Mouse (Mus musculus): ENCODE measurements at regions not wholly inside any gene's neighbourhood (a gene's known extent, or its start where the extent isn't known, plus 50 kb on each side); places are given as distances from the start of the nearest gene placed in this dataset.

DNA sequence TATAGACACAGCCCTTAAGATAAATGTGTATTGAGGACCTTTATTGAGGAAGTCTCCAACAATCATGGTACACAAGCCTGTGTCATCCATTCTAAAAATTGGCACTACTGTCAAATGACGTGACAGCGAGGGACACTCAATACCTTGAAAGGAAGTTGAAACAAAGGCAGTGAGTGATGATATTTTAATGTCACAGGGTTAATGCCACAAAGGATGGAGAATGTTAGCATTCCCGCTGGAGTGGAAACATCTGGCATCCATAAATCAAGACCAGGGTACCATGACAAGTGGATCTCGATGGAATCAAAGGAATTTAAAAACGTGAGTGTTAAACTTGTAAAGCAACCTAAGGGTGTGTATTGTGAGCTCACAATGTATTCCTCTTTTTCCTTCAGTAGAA lies 441.5 kb downstream of the Basp1 start:
- DNase-seq (ENCODE audit: low spot score): peak; percentile 83

DNA sequence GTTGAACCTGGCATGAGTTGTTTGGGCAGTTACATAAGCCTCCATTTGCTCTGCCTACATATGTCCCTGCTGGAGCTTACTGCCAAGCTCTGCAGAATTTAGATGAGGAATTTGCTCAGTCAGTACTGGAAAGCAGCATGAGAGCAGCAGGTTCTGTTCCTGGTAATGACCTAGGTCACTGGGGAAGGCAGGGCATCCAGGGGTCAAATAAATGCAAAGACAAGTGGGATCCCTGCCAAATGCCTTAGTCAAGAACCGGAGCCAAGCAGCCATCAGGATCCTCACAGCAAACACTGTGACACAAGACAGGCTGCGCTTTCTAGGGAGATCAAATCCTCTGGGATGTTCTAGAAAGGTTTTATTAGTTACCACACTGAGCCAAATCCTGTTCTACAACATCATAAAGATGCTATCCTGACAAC lies 444.2 kb downstream of the Basp1 start:
- peak; percentile 57 for DNase-seq (ENCODE audit: low spot score)

DNA sequence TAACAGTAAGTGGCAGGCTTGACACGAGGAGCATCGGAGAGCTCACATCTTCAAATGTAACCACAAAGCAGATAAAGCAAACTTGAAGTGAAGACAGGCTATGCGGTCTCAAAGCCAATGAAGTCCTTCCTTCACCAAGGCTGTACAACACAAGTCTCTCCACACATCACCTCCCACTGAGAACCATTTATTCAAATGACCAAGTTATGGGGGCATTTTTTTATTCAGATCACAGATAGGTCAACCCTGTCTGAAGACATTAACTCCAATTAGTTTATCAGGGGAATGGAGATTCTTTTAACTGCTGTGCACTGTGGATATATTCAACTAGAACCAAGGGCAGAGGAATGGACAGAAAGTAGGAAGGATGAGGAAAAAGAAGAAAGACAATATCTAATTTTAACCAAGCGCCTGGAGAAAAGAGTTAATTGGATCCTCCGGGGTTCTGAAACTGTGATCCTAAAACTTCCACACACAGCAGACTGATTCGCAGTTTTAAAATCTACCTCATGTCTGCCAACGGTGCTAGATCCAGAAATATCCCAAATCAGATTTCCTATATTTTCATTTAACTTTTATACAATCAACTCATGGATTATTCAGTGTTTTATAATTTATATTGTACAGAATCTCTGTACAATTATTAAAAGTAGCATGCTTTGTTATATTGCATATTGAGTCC lies 444.8 kb downstream of the Basp1 start:
- no peak for DNase-seq (ENCODE audit: low spot score)

DNA sequence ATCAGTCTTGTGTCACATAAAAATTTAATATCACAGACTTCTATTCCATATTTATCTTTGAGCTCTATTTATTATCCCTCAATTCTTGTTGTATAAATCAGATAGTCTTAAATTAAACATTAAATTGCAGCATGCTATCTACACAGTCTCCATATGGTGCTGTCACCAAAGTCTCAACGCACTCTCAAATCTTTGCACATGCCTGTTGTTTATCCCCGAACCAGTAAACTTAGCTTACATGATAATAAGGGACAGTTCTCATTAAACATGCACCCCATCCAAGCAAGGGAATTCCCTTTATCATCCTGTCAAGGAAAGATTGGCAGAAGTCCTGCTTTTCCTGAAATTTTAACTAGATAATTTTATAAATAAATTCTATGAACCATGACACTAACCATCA lies 483.8 kb downstream of the Basp1 start:
- no peak for DNase-seq (ENCODE audit: low spot score)

DNA sequence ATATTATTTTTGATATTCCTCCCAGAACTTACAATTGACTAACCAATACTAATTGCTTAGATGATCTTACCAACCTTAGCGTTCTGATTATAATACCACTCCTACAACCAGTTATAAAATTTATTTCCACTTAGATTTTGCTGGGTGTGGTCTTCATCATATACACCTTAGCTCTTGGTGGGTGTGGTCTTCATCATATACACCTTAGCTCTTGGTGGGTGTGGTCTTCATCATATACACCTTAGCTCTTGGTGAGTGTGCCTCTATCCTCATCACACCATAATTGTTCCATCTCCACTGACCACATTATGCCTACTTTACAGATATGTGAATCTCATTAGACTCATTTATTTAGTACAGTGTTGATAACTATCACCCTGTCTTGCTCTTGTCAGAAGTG lies 501.7 kb downstream of the Basp1 start:
- DNase-seq (ENCODE audit: low spot score): no peak

DNA sequence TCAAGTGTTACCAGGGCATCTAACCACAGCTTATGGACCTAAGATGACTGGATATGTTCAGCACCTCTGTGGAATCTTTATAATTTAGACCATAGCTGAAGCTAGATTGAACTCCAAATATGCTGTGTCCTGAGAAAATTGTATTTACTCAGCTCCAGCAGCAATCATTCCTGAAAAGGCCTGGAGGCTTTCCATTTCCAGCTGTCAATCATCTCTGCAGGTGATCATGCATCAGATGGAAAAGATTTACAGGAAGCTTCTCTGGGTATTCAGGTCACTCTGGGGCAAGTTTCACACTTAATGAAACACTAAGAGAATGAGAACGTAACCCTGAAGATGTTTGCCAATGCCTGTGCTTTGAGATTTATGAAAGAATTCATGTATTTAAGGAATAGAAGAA lies 502.1 kb downstream of the Basp1 start:
- DNase-seq (ENCODE audit: low spot score): no peak

DNA sequence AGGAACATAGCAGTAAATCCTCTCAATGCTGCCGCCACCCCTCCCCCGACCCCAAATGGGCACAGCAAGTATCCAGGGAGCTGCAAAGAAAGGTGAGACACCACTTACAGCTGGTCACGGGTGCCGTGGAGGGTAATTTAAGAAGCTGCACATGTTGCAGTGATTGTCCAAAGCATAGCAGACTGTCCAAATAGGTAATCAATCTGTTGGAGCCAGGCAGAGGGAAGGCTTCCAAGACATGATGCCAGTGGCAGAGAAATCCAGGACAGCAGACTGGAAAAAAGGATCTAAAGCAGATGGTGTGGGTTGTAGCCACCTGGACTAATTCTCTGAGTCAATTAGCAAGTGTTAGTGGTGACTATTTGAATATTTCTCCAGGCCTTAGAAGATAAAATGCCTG lies 506.6 kb downstream of the Basp1 start:
- peak; percentile 14 for DNase-seq (ENCODE audit: low spot score)

DNA sequence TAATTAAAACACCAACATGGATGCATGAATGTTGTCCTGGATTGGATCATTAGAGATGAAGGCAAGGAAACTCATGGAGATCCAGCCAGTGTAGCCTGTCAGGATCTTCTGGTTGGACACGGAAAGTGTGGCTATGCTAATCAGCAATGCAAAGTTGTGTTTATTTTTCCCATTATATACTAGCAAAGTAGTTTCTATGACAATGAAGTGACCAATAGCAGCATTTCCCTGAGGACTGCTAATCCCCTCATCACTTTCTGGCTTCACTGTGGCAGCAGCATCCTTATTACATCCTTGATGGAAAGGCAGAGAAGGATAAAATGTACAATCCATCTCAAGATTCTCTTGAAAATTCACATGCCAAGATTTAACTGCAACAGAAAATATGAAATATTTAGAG lies 534.7 kb downstream of the Basp1 start:
- no peak for DNase-seq (ENCODE audit: low spot score)

DNA sequence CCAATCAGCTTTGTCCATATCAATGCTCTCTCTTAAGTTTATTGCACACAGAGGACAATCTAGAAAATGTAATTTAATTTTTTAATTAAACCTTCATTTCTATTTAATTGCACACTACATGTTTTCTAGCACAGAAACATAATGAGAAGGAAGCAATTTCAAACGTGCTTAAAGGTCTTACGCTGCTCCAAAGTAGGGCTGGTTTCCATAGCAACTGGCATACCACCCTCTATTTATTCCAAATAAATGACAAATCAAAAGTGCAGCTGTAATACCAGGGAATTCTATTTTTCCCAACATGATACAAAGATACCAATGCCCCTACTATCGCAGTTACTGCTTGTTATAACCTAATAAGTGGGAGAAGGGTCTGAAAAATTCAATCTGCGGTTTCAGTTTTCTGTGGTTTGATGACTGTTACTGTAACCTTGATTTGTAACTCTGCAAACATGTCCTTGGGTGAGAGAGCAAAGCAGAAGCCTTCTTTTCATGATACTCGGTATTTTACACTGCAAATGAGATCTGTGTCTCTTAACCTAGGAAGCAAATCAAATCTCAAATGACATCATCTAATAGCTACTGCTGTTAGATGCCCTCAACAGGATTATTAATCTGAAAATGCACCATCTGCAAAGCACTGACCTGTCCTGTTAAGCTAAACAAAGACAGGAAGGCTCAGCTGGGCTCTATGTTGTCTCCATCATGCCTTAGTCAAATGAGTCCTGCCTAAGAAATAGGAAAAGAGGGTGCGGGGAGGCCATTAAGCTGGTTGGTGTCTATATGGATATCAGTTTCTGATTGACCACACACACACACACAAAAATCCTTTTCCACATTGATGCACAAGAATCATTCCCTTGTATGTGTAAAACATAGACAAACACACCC lies 535.6 kb downstream of the Basp1 start:
- DNase-seq (ENCODE audit: low spot score): no peak

DNA sequence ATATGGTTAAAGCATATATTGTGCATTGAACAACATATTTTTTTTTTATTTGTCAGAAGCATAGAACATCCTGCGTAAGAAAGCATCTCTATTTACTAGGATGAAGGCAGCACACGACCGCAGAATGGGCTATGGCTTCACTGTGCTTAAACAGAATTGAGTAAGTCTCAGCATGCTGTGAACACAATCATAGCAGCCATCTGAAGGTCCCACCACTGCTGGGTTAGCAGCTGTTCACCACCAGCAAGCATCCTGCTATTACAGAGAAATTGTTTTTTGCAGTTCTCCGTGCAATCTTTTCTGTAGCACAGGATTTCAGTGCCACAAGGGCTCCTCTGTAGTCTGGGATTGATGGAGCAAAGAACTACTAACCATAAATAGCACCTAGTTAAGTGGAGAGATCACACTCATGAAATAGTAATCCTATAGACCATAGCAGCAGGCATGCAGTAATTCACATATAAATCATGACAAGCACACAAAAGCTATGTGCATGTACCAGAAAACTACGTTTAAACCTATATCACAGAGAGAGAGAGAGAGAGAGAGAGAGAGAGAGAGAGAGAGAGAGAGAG lies 537.3 kb downstream of the Basp1 start:
- no peak for DNase-seq (ENCODE audit: low spot score)

DNA sequence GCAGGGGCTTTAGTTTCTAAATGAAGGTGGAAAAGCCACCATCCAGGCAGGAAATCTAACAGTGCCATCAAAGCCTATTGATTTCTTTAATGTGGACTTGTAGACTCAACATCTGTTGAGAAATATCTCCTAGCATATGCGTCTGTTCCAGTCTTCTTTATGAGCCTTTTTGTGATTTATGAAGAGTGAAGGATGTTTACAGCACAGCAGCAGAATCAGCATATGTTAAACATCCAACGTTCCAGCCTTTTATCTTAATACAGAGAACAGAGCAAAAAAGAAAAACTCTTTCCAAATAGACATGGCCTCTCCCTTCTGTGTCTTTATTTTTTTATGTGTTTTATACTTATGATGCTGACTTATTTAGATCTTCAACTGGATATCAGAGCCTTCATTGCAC lies 573.3 kb downstream of the Basp1 start:
- no peak for DNase-seq (ENCODE audit: low spot score)

DNA sequence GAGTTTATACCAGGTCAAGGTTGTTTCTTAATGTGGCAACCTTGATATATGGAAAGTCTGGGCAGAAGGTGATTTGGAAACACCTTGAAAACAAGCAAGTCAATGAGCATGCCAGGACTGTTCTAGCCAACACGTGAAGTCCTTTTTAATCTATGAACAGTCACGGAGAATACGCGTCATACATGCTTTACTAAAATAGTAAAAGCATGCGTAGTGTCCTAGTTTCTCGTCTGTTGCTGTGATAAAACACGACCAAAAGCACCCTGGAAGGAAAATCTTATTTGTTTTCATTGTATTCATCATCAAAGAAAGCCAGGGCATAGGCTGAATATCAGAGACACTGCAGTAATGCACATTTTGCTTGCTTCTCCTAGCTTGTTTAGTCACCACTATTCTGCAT lies 575.2 kb downstream of the Basp1 start:
- no peak for DNase-seq (ENCODE audit: low spot score)

DNA sequence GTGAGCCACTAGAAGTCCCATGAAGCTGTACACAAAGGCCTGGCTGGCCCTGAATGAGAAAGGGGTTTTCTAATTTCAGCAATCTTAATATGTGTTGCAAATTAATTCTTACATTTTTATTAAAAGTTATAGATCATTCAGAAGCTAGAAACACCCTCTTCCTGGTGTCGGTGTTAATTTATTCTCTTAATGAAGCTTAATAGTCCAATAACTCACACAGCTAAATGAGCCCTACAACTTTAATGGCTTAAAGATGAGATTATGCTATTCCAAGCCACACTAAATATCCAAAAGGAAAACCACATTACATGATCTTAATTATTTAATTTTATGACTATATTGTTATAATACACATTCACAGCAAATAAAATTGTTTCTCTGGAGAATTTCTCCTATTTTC lies 585.7 kb downstream of the Basp1 start:
- no peak for DNase-seq (ENCODE audit: low spot score)

DNA sequence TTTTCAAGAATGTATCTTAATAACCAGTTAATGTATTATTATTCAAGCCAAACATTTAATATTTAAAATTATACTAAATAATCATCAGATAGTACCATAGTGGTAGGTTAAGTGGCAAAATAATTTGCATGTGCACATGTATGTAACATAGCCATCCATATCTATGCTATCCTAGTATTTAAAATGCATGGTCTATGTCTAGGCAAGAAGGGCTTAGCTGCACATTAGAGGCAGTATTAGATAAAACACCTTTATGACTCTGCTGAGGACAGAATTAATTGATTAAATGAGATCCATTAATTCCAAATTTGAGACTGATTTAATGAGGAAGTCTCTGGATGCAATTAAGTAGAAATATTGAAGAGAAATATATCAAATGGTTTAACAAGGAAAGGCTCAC lies 586.3 kb downstream of the Basp1 start:
- DNase-seq (ENCODE audit: low spot score): no peak

DNA sequence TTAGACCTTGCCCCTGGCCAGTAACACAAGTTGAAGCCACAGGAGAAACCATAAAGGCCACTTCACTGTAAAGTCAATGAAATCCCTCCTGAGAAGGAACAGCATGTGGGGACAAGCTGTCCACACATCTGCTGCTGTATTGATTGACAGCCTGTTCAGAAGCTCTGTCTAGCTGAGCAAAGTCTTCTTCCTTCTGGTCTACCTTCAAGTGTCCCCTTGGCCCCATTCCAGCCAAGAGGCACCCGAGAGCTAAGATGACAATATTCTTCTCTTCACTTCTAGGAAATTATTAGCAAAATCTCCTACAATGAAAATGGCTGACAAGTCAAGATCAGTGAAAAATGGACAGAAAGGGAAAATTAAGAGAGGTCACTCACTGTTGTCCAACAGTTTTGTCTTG lies 616.7 kb downstream of the Basp1 start:
- peak; percentile 16 for DNase-seq (ENCODE audit: low spot score)

DNA sequence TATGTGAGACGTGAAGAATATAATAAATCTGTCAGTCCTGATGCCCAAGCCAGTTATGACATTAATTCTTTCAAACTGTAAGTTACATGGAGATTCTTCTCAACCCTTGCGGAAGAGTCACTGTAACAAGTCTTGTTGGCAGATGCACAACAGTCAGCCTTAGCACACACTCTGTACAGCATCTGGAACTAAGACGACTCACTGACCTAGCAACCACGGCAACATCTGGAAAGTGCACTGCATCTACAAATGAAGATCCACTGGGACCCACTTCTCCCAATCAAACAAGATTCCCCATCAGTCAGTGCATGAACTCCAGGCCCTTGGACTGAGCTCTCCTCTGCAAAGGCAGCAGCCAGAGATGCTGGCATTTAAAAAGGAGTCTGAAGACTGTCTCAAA lies 620.2 kb downstream of the Basp1 start:
- no peak for DNase-seq (ENCODE audit: low spot score)

DNA sequence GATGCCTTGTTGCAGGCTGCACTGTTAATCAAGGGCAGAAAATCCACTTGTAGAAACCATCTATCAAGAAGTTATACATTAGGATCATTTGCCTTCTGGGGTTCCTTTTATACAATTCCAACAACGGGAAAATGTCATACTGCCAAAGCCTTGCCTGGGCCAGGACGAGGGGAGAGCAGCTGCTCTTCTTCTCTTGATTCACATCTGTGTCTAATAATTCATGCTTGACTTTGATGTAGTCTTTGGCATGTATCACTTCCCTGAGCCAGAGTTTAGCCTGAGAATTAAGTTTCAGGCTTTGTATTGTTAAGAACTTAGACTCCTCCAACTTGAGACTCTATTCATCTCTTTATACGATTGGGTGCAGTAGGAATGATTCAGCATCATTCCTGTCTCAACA lies 627.2 kb downstream of the Basp1 start:
- DNase-seq (ENCODE audit: low spot score): peak; percentile 13

DNA sequence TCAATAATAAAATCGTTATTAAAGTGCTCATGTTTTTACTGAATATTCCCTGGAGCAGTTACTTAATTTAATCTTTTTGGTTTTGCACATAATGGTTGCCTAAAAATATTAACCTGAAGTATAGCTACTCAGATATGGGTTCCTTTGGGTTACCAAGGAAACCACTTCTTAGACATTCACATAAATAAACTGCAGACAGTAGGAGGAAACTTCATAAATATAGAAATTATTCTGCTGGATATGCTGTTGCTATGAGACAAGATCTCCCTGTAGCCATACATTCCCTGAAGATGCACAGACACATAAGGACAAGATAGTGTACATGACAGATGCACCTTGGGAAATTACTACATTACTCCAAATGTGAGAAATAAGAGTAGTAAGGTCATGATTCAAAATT lies 635.3 kb downstream of the Basp1 start:
- no peak for DNase-seq (ENCODE audit: low spot score)

DNA sequence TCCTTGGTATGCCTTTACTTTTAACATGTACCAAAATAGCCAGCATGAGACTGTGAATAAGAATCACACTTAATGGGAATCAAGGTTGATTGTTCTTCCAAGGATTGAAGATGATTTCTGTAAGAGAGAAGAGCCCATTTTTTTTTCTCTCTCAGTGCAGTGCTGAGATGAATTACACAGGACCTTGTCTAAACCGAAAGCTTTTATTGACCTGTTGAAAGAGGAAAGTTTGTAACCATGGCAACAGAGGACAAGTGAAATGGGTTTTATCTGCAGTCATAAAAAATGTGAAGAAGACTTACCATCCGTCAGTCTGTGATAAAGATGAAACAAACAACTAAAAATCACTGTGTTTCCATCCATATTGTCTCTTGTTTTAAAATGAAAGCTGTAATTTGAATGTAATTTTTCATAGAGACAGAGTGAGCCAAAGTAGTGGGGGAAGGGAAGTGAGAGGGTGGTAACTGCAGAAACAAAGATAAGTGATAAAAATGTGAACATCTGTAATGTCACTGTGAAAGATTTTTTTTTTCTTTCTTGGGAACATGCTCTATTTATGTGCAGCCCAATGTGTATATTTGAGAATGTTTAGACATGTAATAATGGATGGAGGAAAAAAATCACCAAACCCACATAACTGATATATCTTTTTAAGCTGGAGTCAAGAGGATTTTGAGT lies 661.9 kb downstream of the Basp1 start:
- DNase-seq (ENCODE audit: low spot score): peak; percentile 29

DNA sequence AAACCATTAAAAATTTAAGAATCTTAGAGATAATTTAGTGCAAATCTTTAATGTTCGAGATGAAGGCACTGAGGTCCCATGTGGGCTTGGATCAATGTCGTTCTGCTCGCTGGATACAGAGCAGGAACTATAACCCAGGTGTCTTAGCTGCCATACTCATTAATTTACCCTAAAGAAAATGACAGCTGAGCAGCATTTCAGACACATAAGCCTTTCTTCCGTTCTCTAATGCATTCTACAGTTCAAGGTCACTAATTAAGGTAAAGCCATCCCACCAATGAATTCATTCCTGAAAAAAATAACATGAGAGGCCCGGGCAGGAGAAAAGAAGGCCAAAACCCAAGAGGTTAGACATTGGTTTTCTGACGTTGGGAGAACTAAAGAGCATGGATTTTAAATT lies 670.3 kb downstream of the Basp1 start:
- no peak for DNase-seq (ENCODE audit: low spot score)

DNA sequence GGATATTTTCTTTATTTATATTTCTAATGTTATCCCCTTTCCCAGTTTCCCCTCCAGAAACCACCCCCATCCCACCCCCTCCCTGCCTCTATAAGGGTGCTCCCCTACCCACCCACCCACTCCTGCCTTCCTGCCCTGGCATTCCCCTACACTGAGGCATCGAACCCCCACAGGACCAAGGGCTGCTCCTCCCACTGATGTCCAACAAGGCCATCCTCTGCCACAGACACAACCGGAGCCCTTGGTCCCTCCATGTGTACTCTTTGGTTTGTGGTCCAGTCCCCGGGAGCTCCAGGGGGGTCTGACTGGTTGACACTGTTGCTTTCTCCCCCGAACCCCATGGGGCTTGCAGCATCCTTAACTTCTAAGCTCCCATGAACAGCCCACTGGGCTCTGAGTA lies 688.4 kb downstream of the Basp1 start:
- no peak for DNase-seq (ENCODE audit: low spot score)

DNA sequence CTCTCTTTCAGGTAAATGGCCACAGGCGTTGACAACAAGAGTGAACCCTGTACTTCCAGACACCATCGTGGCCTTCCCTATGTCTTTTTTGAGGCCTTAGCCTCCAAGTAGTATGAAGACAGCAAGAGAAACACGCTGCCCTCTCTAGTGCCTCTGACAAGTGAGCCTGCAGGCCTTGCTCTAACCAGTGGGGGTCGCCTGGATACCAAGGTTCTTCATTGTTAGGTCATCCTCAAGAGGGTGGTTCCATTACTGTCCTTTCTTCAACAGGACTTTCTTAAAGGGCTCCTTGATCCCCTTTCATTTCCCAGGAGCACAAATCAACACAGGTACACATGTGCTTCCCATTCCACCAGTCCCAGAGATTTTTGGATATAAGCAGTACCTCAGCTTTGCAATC lies 688.9 kb downstream of the Basp1 start:
- peak; percentile 65 for DNase-seq (ENCODE audit: low spot score)

DNA sequence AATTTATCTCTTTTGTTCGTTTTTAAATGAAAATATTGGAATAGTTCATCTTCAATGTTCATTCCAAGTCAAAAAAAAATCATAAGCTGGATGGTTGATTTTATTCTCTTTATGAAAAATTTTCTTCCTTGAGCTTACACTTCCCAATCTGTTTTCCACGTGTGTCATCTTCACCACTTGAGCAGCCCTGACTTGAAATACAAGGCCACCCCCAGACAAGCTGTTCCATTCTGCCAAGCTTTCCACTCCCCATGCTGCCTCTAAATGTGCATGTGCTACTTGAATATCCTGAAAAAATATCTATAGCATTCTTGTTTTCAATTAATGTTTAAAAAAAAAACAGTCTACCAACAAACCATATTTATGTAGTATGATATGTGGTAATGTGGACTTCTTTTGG lies 693.2 kb downstream of the Basp1 start:
- no peak for DNase-seq (ENCODE audit: low spot score)

Data from embryo, embryonic 10 days (tissue).